Mouse (Mus musculus) heart, adult 18-20 months (tissue): ENCODE measurements around the gene Ctdnep1. TPM values are rescaled to one million over a fixed set of nuclear protein-coding genes. Genes with fewer than 3 reads are reported as not detected.
"Not testable (repeated sequence)": the region's sequence is repeated elsewhere in the genome, so short reads cannot be mapped to it uniquely, and the experiment has no call there.

ENCODE experiments used
- DNase-seq, 2 experiments: peaks; one replicate each; pipeline ENCODE4 v3.0.0; 2021 to 2022; ENCODE audit warnings: mixed read lengths in 1 of 2
- total RNA-seq, 2 experiments: library from RNA; stranded (reverse); gene quantifications; 2 replicates each; pipeline ENCODE4 v1.2.3; 2021

Ctdnep1 gene
- total RNA-seq, 2 experiments from 2014 or later = 130 to 144 TPM

GRCm38 (mm10) chr11:70010961-70011360, 30.0 kb downstream of the Ctdnep1 start:
- no peak for DNase-seq

GRCm38 (mm10) chr11:70012931-70013330, 32.0 kb downstream of the Ctdnep1 start:
- no peak for DNase-seq

- DNase-seq = no peak
Measured at GRCm38 (mm10) chr11:70013408-70013807, 32.5 kb downstream of the Ctdnep1 start.

- DNase-seq = no peak
Measured at GRCm38 (mm10) chr11:70014051-70014450, 33.1 kb downstream of the Ctdnep1 start.

GRCm38 (mm10) chr11:70014880-70015558, 34.1 kb downstream of the Ctdnep1 start, which contains the start of gene Acadvl:
Gene Acadvl (minus strand): TSS chr11:70015411.
- DNase-seq = peak; percentile 94 to 95

GRCm38 (mm10) chr11:70015677-70016076, 34.7 kb downstream of the Ctdnep1 start:
- no peak for DNase-seq

- DNase-seq = not testable (repeated sequence)
Measured at GRCm38 (mm10) chr11:70016177-70016576, 35.2 kb downstream of the Ctdnep1 start.

GRCm38 (mm10) chr11:70016669-70017068, 35.7 kb downstream of the Ctdnep1 start, which contains the start of gene Dlg4:
Gene Dlg4 (plus strand): TSS chr11:70016942.
- no peak for DNase-seq

- no peak for DNase-seq
Measured at GRCm38 (mm10) chr11:70017199-70017767, 36.3 kb downstream of the Ctdnep1 start.

- peak; percentile 42 to 62 for DNase-seq
Measured at GRCm38 (mm10) chr11:70018131-70018990, 37.4 kb downstream of the Ctdnep1 start.

GRCm38 (mm10) chr11:70019495-70020021, 38.6 kb downstream of the Ctdnep1 start:
- no peak for DNase-seq

GRCm38 (mm10) chr11:70020022-70020631, 39.2 kb downstream of the Ctdnep1 start:
- peak in 1 of 2 experiments; percentile 29 for DNase-seq

- peak; percentile 85 to 88 for DNase-seq
Measured at GRCm38 (mm10) chr11:70020731-70021263, 39.8 kb downstream of the Ctdnep1 start.

- peak; percentile 94 to 95 for DNase-seq
Measured at GRCm38 (mm10) chr11:70021264-70022132, 40.5 kb downstream of the Ctdnep1 start.

- DNase-seq = no peak
Measured at GRCm38 (mm10) chr11:70023481-70024150, 42.7 kb downstream of the Ctdnep1 start.

- no peak for DNase-seq
Measured at GRCm38 (mm10) chr11:70024151-70024514, 43.2 kb downstream of the Ctdnep1 start.

GRCm38 (mm10) chr11:70026689-70027088, 45.7 kb downstream of the Ctdnep1 start:
- peak; percentile 51 to 80 for DNase-seq

GRCm38 (mm10) chr11:70027397-70027796, 46.4 kb downstream of the Ctdnep1 start:
- peak in 1 of 2 experiments; percentile 39 for DNase-seq

GRCm38 (mm10) chr11:70028401-70029129, 47.6 kb downstream of the Ctdnep1 start:
- peak in 1 of 2 experiments; percentile 36 for DNase-seq
